Mouse (Mus musculus): Measurements from ENCODE around the gene Rnf19b. TPM values are rescaled to one million over a fixed set of nuclear protein-coding genes. Genes with fewer than 3 reads are reported as not detected.

The Rnf19b gene
- polyA plus RNA-seq, 1 experiment from 2014 or later = 7.1 TPM

- H3K4me2 ChIP-seq = peak overlapping the region; percentile 97
- H3K36me3 ChIP-seq = no peaks in the 10 kb centered on the region
- H3K4me3 ChIP-seq (replicated peaks) = peak overlapping the region; percentile 55
- no peaks in the 10 kb centered on the region for H3K9me3 ChIP-seq (replicated peaks)
- H3K27me3 ChIP-seq = peaks cover 62% of the 10 kb centered on the region
- H3K4me1 ChIP-seq = peaks cover 22% of the 10 kb centered on the region
- H3K9ac ChIP-seq = 0 out of 2 replicates have a peak overlapping the region, but pooled peaks have one; percentile 41
- 16% methylated on average over 15 of the region's 15 CpGs for WGBS
- no peak for ATAC-seq (replicated peaks; ENCODE audit: low FRiP score)
- no peak overlapping the region for H3K27ac ChIP-seq
These were observed 10.2 kb upstream of the Rnf19b start for GRCm38 (mm10) chr4:129047721-129048421.

- H3K9ac ChIP-seq = peak overlapping the region; percentile 41
- H3K36me3 ChIP-seq = no peaks in the 10 kb centered on the region
- 1% methylated on average over 51 of the region's 52 CpGs for WGBS
- H3K4me1 ChIP-seq = peaks cover 22% of the 10 kb centered on the region
- H3K9me3 ChIP-seq (replicated peaks) = no peaks in the 10 kb centered on the region
- peaks cover 62% of the 10 kb centered on the region for H3K27me3 ChIP-seq
- H3K4me2 ChIP-seq = peak overlapping the region; percentile 97
- H3K4me3 ChIP-seq (replicated peaks) = peak overlapping the region; percentile 55
- H3K27ac ChIP-seq = peak overlapping the region; percentile 14; the same call in 1 of the 2 replicates
- ATAC-seq (replicated peaks; ENCODE audit: low FRiP score) = peak; percentile 88
These were observed 9.4 kb upstream of the Rnf19b start for GRCm38 (mm10) chr4:129048501-129049305.

DNA sequence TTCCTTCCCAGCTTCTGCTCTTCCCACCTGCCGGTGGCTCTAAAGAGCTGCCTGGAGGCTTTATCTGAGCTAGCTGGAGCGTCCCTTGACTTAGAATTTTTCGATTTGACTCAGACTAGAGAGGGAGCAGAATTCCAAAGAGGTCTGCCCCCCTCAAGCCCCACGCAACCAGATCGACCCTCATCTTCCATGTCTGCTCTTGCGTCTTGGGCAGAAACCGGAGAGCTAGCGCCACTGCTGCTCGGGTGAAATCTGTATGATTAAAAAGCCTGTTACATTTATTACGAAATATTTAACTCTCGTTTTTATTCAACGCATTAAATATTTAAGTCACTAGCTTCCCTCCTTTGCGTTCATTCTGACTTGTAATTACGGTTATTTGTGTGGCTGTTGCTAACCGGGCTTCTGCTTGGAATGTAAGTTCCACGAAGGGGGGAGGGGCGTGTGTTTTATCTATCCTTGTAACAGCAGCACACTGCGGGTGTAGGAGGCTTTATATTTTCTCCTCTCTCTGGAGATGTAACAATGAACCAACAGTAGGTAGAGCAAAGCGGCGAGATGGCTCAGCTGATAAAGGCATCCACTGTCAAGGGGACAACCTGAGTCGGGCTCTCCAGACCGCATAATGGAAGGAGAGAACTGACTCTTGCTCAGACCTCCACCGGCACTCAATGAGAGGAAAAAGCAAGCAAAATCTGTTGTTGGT, 8.6 kb upstream of the Rnf19b start:
- H3K27me3 ChIP-seq = peaks cover 62% of the 10 kb centered on the region
- H3K4me3 ChIP-seq (replicated peaks) = peak overlapping the region; percentile 55
- 3% methylated on average over 23 of the region's 23 CpGs for WGBS
- peaks cover 22% of the 10 kb centered on the region for H3K4me1 ChIP-seq
- H3K9me3 ChIP-seq (replicated peaks) = no peaks in the 10 kb centered on the region
- ATAC-seq (replicated peaks; ENCODE audit: low FRiP score) = no peak
- no peaks in the 10 kb centered on the region for H3K36me3 ChIP-seq
- peak overlapping the region; percentile 41 for H3K9ac ChIP-seq
- peak overlapping the region; percentile 97 for H3K4me2 ChIP-seq
- H3K27ac ChIP-seq = 0 out of 2 replicates have a peak overlapping the region, but pooled peaks have one; percentile 14

- WGBS = 74% methylated on average over 4 of the region's 4 CpGs
- H3K9ac ChIP-seq = no peak overlapping the region
- H3K4me2 ChIP-seq = no peak overlapping the region
- peaks cover 22% of the 10 kb centered on the region for H3K4me1 ChIP-seq
- peaks cover 61% of the 10 kb centered on the region for H3K27me3 ChIP-seq
- no peaks in the 10 kb centered on the region for H3K36me3 ChIP-seq
- H3K27ac ChIP-seq = no peak overlapping the region
- no peaks in the 10 kb centered on the region for H3K9me3 ChIP-seq (replicated peaks)
- ATAC-seq (replicated peaks; ENCODE audit: low FRiP score) = no peak
- no peak overlapping the region for H3K4me3 ChIP-seq (replicated peaks)
These were observed 7.7 kb upstream of the Rnf19b start for GRCm38 (mm10) chr4:129050365-129050764.

DNA sequence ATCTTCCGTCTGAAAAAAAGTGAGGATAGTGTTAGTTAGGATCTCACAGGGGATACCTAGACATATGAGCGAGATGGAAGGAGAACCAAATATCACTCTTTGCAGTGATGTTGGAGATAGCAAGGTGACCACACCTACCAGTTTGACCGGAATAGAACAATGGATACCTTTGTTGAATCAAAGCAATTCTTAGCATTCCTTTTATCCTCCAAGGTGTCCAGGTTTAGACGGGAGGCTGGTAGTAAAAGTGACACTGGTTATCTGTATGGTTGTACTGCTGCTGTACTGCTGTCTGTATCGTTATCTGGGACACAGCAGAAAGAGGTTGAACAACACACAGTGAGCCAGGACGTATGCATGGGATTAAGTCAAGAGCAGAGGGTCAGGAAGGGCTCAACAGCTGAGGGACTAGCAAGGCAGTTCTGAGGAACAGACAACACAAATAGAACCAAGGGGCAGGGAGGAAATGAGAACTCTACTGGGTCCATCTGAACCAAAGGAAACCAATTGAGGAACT, 7.1 kb upstream of the Rnf19b start:
- H3K9ac ChIP-seq = no peak overlapping the region
- no peak for ATAC-seq (replicated peaks; ENCODE audit: low FRiP score)
- H3K4me3 ChIP-seq (replicated peaks) = no peak overlapping the region
- H3K27ac ChIP-seq = no peak overlapping the region
- H3K4me2 ChIP-seq = no peak overlapping the region
- no peaks in the 10 kb centered on the region for H3K36me3 ChIP-seq
- H3K9me3 ChIP-seq (replicated peaks) = no peaks in the 10 kb centered on the region
- WGBS = 71% methylated on average over 6 of the region's 6 CpGs
- H3K27me3 ChIP-seq = peaks cover 56% of the 10 kb centered on the region
- H3K4me1 ChIP-seq = peaks cover 22% of the 10 kb centered on the region

GRCm38 (mm10) chr4:129051461-129052183, 6.4 kb upstream of the Rnf19b start:
- ATAC-seq (replicated peaks; ENCODE audit: low FRiP score) = no peak
- Histone ChIP-seq H3K4me1 (peaks cover 22% of the 10 kb centered on the region), H3K4me3 (replicated peaks) (no peak overlapping the region), H3K27ac (no peak overlapping the region), H3K9ac (no peak overlapping the region), H3K9me3 (replicated peaks) (no peaks in the 10 kb centered on the region), H3K27me3 (peaks cover 52% of the 10 kb centered on the region), H3K36me3 (no peaks in the 10 kb centered on the region), H3K4me2 (no peak overlapping the region)
- WGBS = 31% methylated on average over 11 of the region's 11 CpGs

DNA sequence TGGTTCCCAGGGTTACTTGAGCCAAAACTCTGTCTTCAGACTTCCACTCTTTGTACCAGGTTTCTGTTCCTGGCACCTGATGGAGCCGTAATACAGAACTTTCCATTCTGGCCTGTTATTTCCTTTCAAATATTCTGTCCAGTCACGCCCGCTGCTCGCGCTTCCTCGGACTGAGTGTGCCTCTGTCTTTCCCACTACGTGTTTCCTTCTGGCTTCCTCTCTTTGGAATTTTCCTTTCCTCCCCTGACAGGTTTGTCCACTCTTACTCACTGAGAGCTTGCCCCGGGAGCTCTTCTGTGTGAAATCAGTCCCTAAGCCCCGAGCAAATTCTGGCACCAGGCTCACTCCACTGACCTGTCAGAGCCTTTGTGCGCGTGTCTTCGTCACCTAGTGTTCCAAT, 3.3 kb upstream of the Rnf19b start:
- H3K36me3 ChIP-seq = no peaks in the 10 kb centered on the region
- peaks cover 24% of the 10 kb centered on the region for H3K27me3 ChIP-seq
- H3K27ac ChIP-seq = no peak overlapping the region
- no peak for ATAC-seq (replicated peaks; ENCODE audit: low FRiP score)
- H3K4me3 ChIP-seq (replicated peaks) = no peak overlapping the region
- no peaks in the 10 kb centered on the region for H3K9me3 ChIP-seq (replicated peaks)
- no peak overlapping the region for H3K9ac ChIP-seq
- no peak overlapping the region for H3K4me2 ChIP-seq
- WGBS = 78% methylated on average over 12 of the region's 12 CpGs
- peaks cover 17% of the 10 kb centered on the region for H3K4me1 ChIP-seq

DNA sequence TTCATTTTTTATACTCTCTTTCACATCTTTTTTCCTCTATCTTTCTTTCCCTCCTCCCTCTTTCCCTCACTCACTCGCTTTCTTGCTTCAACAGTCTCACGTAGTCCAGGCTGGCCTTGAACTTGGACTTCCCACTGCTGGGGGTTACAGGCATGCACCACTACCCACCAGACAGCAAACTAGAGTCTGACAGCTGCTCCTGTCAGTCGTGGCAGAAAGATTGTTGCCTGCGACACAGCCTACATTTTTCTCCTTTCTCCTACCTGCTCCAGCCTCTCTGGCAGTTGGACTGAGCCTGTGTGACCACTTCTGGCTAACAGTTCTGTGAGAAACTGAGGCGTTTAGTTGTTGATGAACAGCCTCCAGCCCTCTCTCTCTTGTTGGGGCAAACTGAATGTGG, 2.5 kb upstream of the Rnf19b start:
- Histone ChIP-seq H3K27ac (no peak overlapping the region), H3K9ac (no peak overlapping the region), H3K27me3 (peaks cover 16% of the 10 kb centered on the region), H3K9me3 (replicated peaks) (no peaks in the 10 kb centered on the region), H3K36me3 (no peaks in the 10 kb centered on the region), H3K4me3 (replicated peaks) (no peak overlapping the region), H3K4me2 (no peak overlapping the region), H3K4me1 (peaks cover 17% of the 10 kb centered on the region)
- ATAC-seq (replicated peaks; ENCODE audit: low FRiP score) = no peak
- 81% methylated on average over 5 of the region's 5 CpGs for WGBS

- peak; percentile 96 for ATAC-seq (replicated peaks; ENCODE audit: low FRiP score)
- H3K27ac ChIP-seq = peak overlapping the region; percentile 92
- H3K4me1 ChIP-seq = peaks cover 17% of the 10 kb centered on the region
- H3K9ac ChIP-seq = peak overlapping the region; percentile 92
- H3K36me3 ChIP-seq = no peaks in the 10 kb centered on the region
- WGBS = 4% methylated on average over 44 of the region's 44 CpGs
- H3K4me3 ChIP-seq (replicated peaks) = peak overlapping the region; percentile 84
- H3K4me2 ChIP-seq = peak overlapping the region; percentile 100
- no peaks in the 10 kb centered on the region for H3K9me3 ChIP-seq (replicated peaks)
- no peaks in the 10 kb centered on the region for H3K27me3 ChIP-seq
These were observed 401 bp upstream of the Rnf19b start for GRCm38 (mm10) chr4:129057533-129058206.

- Histone ChIP-seq H3K9ac (peak overlapping the region; percentile 92), H3K4me1 (peaks cover 19% of the 10 kb centered on the region), H3K4me3 (replicated peaks) (peak overlapping the region; percentile 84), H3K4me2 (peak overlapping the region; percentile 100), H3K27ac (peak overlapping the region; percentile 92; the same call in 1 of the 2 replicates), H3K27me3 (no peaks in the 10 kb centered on the region), H3K9me3 (replicated peaks) (no peaks in the 10 kb centered on the region), H3K36me3 (no peaks in the 10 kb centered on the region)
- ATAC-seq (replicated peaks; ENCODE audit: low FRiP score) = 0 out of 2 replicates have a peak, but pooled peaks have one; percentile 14
- whole genome bisulfite sequencing = 3% methylated on average over 13 of the region's 13 CpGs
These were observed 1.1 kb downstream of the Rnf19b start for GRCm38 (mm10) chr4:129059125-129059551.

DNA sequence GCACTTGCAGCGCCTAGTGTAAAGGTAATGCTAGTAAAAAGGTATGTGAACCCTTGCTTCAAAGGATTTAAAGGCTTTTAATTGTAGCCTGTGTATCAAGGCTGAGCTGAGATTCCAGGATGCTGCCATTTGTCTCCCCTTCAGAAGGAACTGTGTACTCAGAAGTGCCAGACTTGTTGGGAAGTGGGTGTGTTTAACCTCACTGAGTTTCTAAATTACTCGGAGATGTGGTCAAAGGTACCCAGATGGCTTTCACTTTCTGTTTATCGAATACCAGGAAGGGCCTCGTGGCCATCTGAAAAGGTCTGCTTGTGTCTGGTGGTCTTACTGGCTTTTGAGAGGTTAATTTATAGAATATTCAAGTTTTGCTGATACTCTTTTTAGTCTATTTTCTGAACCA, 1.9 kb downstream of the Rnf19b start:
- H3K27me3 ChIP-seq = no peaks in the 10 kb centered on the region
- 10% methylated on average over 4 of the region's 4 CpGs for WGBS
- peak overlapping the region; percentile 84 for H3K4me3 ChIP-seq (replicated peaks)
- H3K4me1 ChIP-seq = peaks cover 19% of the 10 kb centered on the region
- no peak overlapping the region for H3K27ac ChIP-seq
- no peaks in the 10 kb centered on the region for H3K36me3 ChIP-seq
- no peak for ATAC-seq (replicated peaks; ENCODE audit: low FRiP score)
- no peaks in the 10 kb centered on the region for H3K9me3 ChIP-seq (replicated peaks)
- H3K4me2 ChIP-seq = peak overlapping the region; percentile 100
- H3K9ac ChIP-seq = 0 out of 2 replicates have a peak overlapping the region, but pooled peaks have one; percentile 92

Data from kidney, embryonic 15.5 days (tissue).